Mouse (Mus musculus) heart, postnatal 0 days (tissue): Measurements from ENCODE around the gene Pi4k2a.

Experiments used
- CTCF ChIP-seq: IDR thresholded peaks from 2 replicates; pipeline ENCODE4 v1.5.1; 2016; ENCODE audit warnings: antibody characterized with exemption, control low read depth, low read depth
- EP300 ChIP-seq: IDR thresholded peaks from 2 replicates; pipeline ENCODE4 v1.6.1; 2016; ENCODE audit warnings: antibody characterized with exemption, low read depth

GRCm38 (mm10) chr19:42139724-42140517 lies 49.7 kb downstream of the Pi4k2a start:
- TF ChIP-seq CTCF (no peak), EP300 (no peak)
